Mouse (Mus musculus): ENCODE measurements around the gene Ap1s1. TPM values are rescaled to one million over a fixed set of nuclear protein-coding genes. Genes with fewer than 3 reads are reported as not detected.

The Ap1s1 gene
- total and polyA plus RNA-seq, 3 experiments: 154 to 218 (median 211) TPM

GRCm38 (mm10) chr5:137062601-137063000 is 16.7 kb upstream of the Ap1s1 start:
- DNase-seq (ENCODE audit: low read depth, low spot score): no peak
- Histone ChIP-seq H3K9me3 (replicated peaks; ENCODE audit: insufficient read depth, low read length) (no peaks in the 10 kb centered on the region), H3K27ac (ENCODE audit: control insufficient read depth, low read depth, low read length) (no peak overlapping the region; the same call in 1 of the 2 replicates), H3K27me3 (ENCODE audit: control insufficient read depth in 1 of 2, insufficient read depth in 2 of 2, low read length in 2 of 2) (no peaks in the 10 kb centered on the region; a peak in 1 of 4 replicates), H3K9ac (ENCODE audit: control insufficient read depth, low read depth, low read length, poor library complexity, severe bottlenecking) (peak overlapping the region; percentile 35), H3K79me2 (ENCODE audit: control insufficient read depth, insufficient read depth, low read length, poor library complexity) (no peaks in the 10 kb centered on the region), H3K36me3 (ENCODE audit: control insufficient read depth in 1 of 2, insufficient read depth in 2 of 2, low read length in 2 of 2) (peaks cover 0 to 5% of the 10 kb centered on the region in 2 experiments; a peak in 1 of 4 replicates), H3K4me1 (ENCODE audit: control insufficient read depth in 1 of 2, insufficient read depth in 2 of 2, low read length in 2 of 2) (peaks cover 0 to 11% of the 10 kb centered on the region in 2 experiments; a peak in 2 of 4 replicates), H3K4me3 (ENCODE audit: control insufficient read depth in 1 of 2, insufficient read depth in 1 of 2, low read depth in 2 of 2, low read length in 2 of 2) (no peak overlapping the region)
- TF ChIP-seq MAFK (IDR thresholded peaks at IDR 0.05; ENCODE audit: borderline replicate concordance, low read depth, low read length) (no peak), RCOR1 (IDR thresholded peaks at IDR 0.05; ENCODE audit: low read depth, low read length) (no peak), KAT2A (conservative IDR thresholded peaks at IDR 0.05; ENCODE audit: low read depth, low read length) (no peak)

GRCm38 (mm10) chr5:137061809-137062481 is 16.0 kb upstream of the Ap1s1 start:
- H3K27me3 ChIP-seq (ENCODE audit: control insufficient read depth in 1 of 2, insufficient read depth in 2 of 2, low read length in 2 of 2): no peaks in the 10 kb centered on the region; a peak in 1 of 4 replicates
- H3K9me3 ChIP-seq (replicated peaks; ENCODE audit: insufficient read depth, low read length): no peaks in the 10 kb centered on the region
- H3K9ac ChIP-seq (ENCODE audit: control insufficient read depth, low read depth, low read length, poor library complexity, severe bottlenecking): no peak overlapping the region; the same call in 1 of the 2 replicates
- peak overlapping the region; percentile 38; the same call in 1 of the 2 replicates for H3K27ac ChIP-seq (ENCODE audit: control insufficient read depth, low read depth, low read length)
- peak; percentile 79 for DNase-seq (ENCODE audit: low read depth, low spot score)
- H3K36me3 ChIP-seq (ENCODE audit: control insufficient read depth in 1 of 2, insufficient read depth in 2 of 2, low read length in 2 of 2): peaks cover 0 to 5% of the 10 kb centered on the region in 2 experiments; a peak in 1 of 4 replicates
- H3K79me2 ChIP-seq (ENCODE audit: control insufficient read depth, insufficient read depth, low read length, poor library complexity): no peaks in the 10 kb centered on the region
- H3K4me3 ChIP-seq (ENCODE audit: control insufficient read depth in 1 of 2, insufficient read depth in 1 of 2, low read depth in 2 of 2, low read length in 2 of 2): no peak overlapping the region
- peaks cover 0 to 11% of the 10 kb centered on the region in 2 experiments; a peak in 2 of 4 replicates for H3K4me1 ChIP-seq (ENCODE audit: control insufficient read depth in 1 of 2, insufficient read depth in 2 of 2, low read length in 2 of 2)
- TF ChIP-seq E2F4 (IDR thresholded peaks at IDR 0.05; ENCODE audit: borderline replicate concordance, low read depth, low read length) (no peak), TCF12 (IDR thresholded peaks at IDR 0.05; ENCODE audit: low read depth, low read length) (no peak), GATA1 (IDR thresholded peaks at IDR 0.05; ENCODE audit: low read depth, low read length) (no peak), CHD2 (IDR thresholded peaks at IDR 0.05; ENCODE audit: low read length) (no peak), ZKSCAN1 (IDR thresholded peaks at IDR 0.05; ENCODE audit: low read depth, low read length) (no peak), ETS1 (IDR thresholded peaks at IDR 0.05; ENCODE audit: low read depth, low read length) (peak; percentile 67; the same call in 1 of the 2 replicates), NELFE (IDR thresholded peaks at IDR 0.05; ENCODE audit: low read depth, low read length) (0 out of 2 replicates have a peak, but pooled peaks have one; percentile 15), ELF1 (IDR thresholded peaks at IDR 0.05; ENCODE audit: low read depth, low read length) (no peak), EP300 (IDR thresholded peaks at IDR 0.05; ENCODE audit: low read depth in 1 of 2, low read length in 2 of 2) (peak; percentile 24; a peak in 1 of 4 replicates), USF2 (IDR thresholded peaks at IDR 0.05; ENCODE audit: borderline replicate concordance in 1 of 2, insufficient read depth in 1 of 2, low read depth in 1 of 2, low read length in 2 of 2) (no peak), ZMIZ1 (IDR thresholded peaks at IDR 0.05; ENCODE audit: low read depth, low read length) (no peak), TBP (IDR thresholded peaks at IDR 0.05; ENCODE audit: low read depth, low read length) (no peak), BHLHE40 (IDR thresholded peaks at IDR 0.05; ENCODE audit: borderline replicate concordance, low read depth, low read length) (no peak), JUND (IDR thresholded peaks at IDR 0.05; ENCODE audit: low read depth, low read length) (peak; percentile 87), GABPA (IDR thresholded peaks at IDR 0.05; ENCODE audit: low read depth, low read length) (no peak), USF1 (IDR thresholded peaks at IDR 0.05; ENCODE audit: low read depth, low read length) (peak; percentile 25; the same call in 1 of the 2 replicates), RCOR1 (IDR thresholded peaks at IDR 0.05; ENCODE audit: low read depth, low read length) (no peak), POLR2A (IDR thresholded peaks at IDR 0.05; ENCODE audit: control insufficient read depth in 1 of 2, insufficient read depth in 1 of 2, low read depth in 1 of 2, low read length in 2 of 2, poor library complexity in 1 of 2) (no peak; a peak in 1 of 4 replicates), UBTF (IDR thresholded peaks at IDR 0.05; ENCODE audit: borderline replicate concordance, insufficient read depth, low read depth, low read length) (no peak), POLR2AphosphoS2 (IDR thresholded peaks at IDR 0.05; ENCODE audit: low read length) (no peak), MYC (IDR thresholded peaks at IDR 0.05; ENCODE audit: low read depth, low read length) (0 out of 2 replicates have a peak, but pooled peaks have one; percentile 16), MAFK (IDR thresholded peaks at IDR 0.05; ENCODE audit: borderline replicate concordance, low read depth, low read length) (no peak), MXI1 (IDR thresholded peaks at IDR 0.05; ENCODE audit: low read depth, low read length) (no peak), TAL1 (IDR thresholded peaks at IDR 0.05; ENCODE audit: low read length) (no peak), NRF1 (IDR thresholded peaks at IDR 0.05; ENCODE audit: insufficient read depth, low read depth, low read length, poor library complexity, severe bottlenecking) (no peak), HCFC1 (IDR thresholded peaks at IDR 0.05; ENCODE audit: low read depth, low read length) (no peak), CTCF (IDR thresholded peaks at IDR 0.05 in 2 of 3, conservative IDR thresholded peaks at IDR 0.05 in 1 of 3; ENCODE audit: control insufficient read depth in 1 of 3, insufficient read depth in 1 of 3, low read depth in 2 of 3, low read length in 3 of 3, poor library complexity in 1 of 3, severe bottlenecking in 1 of 3) (peak; percentile 59 to 92 (median 64)), MAX (IDR thresholded peaks at IDR 0.05; ENCODE audit: low read length) (no peak)
